Mouse (Mus musculus) bone marrow, adult 2 months (tissue): ENCODE data around the gene Ctns.

Experiments used
- CTCF ChIP-seq: fragments of 200-500 bp; IDR thresholded peaks from 2 replicates; pipeline ENCODE4 v1.5.1; 2011; ENCODE audit warnings: low read length, control low read depth; ENCODE audit not compliant: control insufficient read depth, insufficient read depth
- POLR2A ChIP-seq: fragments of 200-500 bp; IDR thresholded peaks from 2 replicates; pipeline ENCODE4 v1.6.1; 2011; ENCODE audit warnings: low read depth, mild to moderate bottlenecking, control low read depth, low read length, borderline replicate concordance; ENCODE audit not compliant: control insufficient read depth

- no peak for TF ChIP-seq POLR2A
- TF ChIP-seq CTCF, result no peak
These were observed 51.9 kb downstream of the Ctns start for GRCm38 (mm10) chr11:73146975-73147365.
